Mouse (Mus musculus): Measurements from ENCODE around the gene Gstm5. TPM values are rescaled to one million over a fixed set of nuclear protein-coding genes. Genes with fewer than 3 reads are reported as not detected.
"Not testable (repeated sequence)": the region's sequence is repeated elsewhere in the genome, so short reads cannot be mapped to it uniquely, and the experiment has no call there.

Gstm5 gene
- 10 to 100 TPM; 80.6 to 81.3 TPM for total RNA-seq (2021)

DNA sequence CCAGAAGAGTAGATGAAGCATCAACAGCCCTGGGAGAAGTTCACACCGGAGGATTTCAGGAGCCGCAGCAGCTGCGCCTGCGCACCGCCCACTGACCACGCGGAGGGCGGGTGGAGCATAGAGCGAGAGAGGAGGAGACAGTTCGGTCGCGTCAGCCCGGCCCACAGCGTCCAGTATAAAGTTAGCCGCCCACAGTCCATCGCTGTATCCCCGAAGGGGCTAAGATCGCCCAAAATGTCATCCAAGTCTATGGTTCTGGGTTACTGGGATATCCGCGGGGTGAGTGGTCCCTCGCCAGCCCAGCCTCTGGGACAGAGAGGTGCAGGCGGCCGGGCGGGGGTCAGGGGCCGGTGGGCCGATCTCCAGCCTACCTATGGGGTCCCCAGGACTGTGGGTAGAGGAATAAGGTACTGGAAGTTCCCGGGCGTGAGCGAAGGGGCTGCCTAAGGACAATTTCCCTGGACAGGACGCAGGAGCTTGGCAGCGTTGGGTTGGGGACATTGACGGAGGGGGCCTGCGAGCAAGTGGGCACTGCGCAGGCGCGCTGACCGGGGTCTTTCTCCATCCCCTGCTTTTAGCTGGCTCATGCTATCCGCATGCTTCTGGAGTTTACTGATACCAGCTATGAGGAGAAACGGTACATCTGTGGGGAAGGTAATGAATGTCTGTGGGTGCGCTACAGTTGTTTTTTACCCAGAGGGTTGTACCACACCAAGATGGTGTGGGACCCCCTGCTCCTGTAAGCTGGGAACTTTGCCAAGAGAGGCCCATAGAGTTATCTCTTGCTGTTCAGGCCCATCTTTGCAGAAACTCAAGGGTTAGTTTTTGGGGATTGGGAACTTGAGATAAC lies at the start of gene Gstm5:
Gene Gstm5 (plus strand): TSS at position 102 of the 850 bp plus-strand sequence.
- intact Hi-C loops (cut with DNase I), result no loop called here
- DNase-seq, result peak; percentile 87

GRCm38 (mm10) chr3:107846175-107846574 lies 49.4 kb upstream of the Gstm5 start:
- no peak for DNase-seq

DNA sequence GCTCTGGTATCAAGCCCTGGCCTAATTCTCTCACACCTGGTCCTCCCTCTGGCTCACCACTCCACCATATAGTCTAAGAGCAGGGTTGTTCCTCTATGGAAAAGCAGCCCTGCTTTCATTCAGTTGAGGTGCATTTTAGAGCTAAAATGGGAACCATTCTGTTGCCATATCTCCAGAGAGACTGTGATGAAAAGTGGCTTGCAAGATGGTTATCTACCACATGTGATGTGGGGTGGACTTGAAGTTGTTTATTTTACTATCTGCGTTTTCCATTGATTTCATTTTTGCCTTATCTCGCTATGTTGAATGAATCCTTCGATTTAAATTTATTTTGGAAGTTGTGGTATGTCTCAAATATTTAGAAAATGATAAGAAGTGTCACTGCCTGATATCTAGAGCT lies 48.8 kb upstream of the Gstm5 start:
- DNase-seq, result no peak
- intact Hi-C loops (cut with DNase I), result no loop called here

More at GRCm38 (mm10) chr3:107846175-107846574, 49.4 kb upstream of the Gstm5 start:
- intact Hi-C loops (cut with DNase I), result no loop called here

DNA sequence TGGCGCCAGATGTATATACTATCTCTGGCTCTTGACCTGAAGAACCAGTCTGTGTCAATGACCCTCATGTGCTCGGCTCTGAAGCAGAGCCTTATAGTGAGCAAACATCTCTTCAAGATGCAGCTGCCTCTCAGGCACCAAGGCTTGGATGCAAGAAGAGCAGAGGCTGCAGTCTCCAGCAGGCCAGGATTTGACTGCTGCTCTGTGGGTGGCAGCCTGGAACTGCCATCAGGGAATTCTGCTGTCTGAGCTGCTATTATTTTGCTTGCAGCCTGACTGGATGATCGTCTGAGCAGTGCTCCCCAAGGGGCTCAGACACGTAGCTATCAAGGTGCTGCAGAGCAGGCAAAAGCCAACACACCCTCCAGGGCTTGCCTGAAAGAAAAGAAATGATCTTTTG lies 47.5 kb upstream of the Gstm5 start:
- DNase-seq, result no peak
- intact Hi-C loops (cut with DNase I), result no loop called here

DNA sequence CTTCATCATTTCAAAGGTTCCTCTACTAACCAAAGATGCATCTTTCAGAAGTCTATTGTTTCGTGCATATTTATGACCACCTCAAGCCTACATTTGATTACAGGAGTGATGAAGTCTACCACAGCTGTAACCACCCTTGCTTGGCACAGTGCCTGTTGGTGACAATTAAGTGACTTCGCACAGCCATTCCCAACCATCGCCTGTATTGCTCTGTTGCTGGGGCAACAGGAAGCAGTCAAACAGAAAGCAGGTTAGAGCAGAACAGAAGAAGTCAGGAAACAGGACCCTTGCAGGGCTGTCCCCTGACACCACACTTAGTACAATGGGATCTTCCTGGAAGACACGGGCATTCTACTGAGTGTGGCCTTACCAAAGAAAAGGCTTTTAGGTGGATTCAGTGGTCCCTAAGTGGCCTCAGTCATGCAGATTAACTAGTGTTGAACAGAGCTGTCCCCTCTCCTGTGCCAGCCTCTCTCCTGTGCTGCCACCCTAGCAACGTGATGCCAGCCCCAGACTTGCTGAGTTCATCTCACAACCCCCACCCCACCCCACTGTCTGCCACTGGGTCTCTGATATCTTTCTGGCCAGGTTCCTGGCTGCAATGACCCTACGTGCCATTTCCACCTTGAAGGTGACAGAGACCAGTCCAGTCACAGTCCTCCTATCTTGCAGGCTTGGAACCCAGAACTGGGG lies 46.5 kb upstream of the Gstm5 start:
- intact Hi-C loops (cut with DNase I), result no loop called here
- DNase-seq, result no peak

DNA sequence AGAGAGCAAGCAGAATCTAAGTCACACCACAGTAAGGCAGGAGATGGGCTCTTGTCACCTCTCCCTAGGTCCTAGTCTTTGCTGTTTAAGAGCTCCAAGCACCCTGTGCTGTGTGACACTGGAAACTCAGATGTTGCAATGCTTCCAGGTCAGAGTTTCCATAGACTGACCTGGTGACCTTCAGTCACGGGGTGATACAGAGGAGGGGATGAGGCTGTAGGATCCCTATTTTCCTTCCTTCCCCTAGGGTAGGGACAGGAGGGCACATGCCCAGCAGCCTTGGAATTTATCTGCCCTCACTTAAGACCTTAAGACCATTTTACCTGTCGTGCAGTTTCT lies 46.0 kb upstream of the Gstm5 start:
- no peak for DNase-seq
- intact Hi-C loops (cut with DNase I), result no loop called here

DNA sequence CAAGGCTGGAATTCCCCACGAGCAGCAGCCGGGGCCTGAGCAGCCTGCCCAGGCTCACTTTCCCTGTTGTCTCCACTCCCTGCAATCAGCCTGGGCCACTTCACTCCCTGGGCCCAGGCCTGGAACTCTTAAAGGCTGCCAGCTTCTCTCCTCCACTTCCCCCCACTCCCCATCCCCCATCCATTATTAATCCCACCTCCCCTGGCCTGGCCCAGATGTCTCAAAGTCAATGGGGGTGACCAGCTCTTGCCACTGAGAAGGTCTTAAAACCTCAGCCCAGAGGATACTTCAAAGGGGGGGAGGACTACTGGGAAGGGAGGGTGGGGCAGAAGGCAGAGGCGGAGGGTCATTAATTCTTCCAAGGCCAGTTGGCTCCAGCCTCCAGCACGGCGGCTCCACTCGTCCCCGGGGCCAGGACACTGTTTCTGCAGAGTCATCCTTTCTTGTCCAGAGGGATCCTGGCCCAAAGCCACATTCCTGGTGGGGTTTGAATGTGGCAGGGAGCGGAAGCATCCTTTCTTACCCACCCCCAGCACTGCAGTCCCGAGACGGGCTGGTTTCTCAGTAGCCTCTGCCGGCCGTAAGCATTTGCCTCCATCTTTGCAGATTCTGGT lies 45.1 kb upstream of the Gstm5 start:
- peak; percentile 88 for DNase-seq
- intact Hi-C loops (cut with DNase I), result no loop called here

DNA sequence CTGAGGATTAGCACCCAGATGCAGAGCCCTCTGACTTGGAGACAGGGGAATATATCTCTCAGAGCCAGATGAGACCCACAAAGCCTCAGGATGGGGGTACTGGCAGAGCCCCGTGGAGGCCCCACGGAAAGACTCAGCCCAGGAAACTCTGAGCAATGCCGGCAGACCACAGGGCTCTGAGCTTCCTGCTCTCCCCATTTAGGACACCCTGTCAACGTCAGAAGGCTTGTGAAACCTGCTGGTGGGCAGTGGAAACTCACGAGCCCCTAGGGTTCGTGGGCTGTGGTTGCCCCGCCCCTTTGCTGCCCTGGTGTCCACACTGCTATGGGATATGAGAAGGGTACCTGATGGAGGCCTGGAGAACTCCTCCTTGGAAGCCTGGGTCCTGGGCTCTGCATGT lies 42.8 kb upstream of the Gstm5 start:
- intact Hi-C loops (cut with DNase I), result no loop called here
- DNase-seq, result no peak

DNA sequence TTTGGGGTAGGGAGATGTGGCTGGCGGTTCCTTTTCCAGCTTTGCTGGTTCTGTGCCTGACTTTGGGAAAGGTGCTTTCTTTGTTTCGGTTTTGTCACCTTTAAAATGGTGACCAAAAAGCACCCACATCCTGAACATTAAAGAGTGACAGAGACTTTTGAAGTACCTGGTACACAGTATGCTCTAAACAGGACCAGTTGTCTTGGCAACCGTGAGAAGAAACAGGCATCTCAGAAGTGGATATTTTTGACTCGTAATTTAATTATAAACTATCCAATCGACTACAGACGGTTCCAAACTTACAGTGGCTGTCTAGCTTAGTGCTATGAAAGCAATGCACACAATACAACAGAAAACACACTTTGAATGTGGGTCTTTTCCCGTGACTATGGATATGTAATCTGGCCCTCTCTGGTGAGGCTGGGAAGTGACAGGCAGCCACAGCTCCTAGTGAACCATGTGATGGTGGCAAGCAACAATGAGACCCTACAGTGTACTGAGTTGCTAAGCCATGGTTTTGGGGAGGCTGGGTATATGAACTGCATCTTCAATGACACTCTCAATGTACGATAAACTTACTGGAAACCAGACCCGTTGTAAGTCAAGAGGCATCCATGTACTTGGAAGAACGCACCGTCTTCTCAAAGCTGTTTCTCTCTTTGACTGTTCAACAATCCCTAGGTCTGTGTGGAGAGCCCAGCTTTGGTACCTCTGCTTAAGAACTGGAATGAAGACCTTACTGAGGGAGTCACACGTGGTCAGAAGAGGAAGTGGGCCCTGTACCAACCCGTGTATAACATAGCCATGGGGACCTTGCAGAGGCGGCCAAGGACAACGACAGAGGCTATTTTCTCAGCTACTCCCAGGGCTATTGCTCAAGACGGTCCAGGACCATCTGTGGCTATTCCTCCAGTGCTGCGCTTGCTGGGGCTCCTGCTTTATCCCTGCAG lies 42.1 kb upstream of the Gstm5 start:
- intact Hi-C loops (cut with DNase I), result no loop called here
- DNase-seq, result no peak

DNA sequence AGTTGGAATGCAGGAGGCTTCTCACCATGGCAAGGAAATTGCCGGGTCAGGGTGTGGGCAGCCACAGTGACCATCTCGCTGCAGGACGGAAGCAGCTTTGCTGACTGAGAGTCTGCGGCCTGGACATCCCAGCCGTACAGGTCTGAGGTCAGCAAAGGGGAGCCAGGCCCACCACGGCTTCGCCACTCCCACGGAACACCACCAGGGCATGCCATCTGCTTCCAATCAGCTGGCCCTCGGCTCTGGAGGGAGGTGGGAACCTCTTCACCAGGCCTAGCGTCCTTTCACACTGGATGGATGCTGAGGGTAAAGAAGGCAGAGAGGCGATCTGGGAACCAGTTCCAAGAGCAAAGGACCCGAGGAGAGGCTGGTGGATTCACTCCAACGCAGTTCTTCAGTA lies 40.3 kb upstream of the Gstm5 start:
- DNase-seq, result no peak
- intact Hi-C loops (cut with DNase I), result no loop called here

DNA sequence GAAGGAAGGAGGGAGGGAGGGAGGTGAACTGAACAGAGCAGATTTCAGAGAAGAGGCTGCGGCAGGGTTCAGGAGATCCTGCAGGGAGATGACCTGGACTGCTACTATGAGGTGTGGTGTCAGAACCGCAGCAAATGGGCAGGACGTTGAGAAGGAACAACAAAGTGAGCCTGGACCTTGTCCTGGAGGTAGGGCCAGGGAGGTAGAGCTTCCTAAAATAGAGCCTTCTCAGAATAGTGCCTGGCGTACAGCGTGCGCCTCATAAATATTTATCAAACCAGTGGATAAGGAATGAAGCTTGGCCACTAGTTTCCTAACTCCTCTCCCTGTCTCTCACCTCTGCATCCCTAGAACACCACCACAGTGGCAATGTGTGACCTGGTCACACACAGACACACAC lies 38.0 kb upstream of the Gstm5 start:
- intact Hi-C loops (cut with DNase I), result no loop called here
- DNase-seq, result no peak

DNA sequence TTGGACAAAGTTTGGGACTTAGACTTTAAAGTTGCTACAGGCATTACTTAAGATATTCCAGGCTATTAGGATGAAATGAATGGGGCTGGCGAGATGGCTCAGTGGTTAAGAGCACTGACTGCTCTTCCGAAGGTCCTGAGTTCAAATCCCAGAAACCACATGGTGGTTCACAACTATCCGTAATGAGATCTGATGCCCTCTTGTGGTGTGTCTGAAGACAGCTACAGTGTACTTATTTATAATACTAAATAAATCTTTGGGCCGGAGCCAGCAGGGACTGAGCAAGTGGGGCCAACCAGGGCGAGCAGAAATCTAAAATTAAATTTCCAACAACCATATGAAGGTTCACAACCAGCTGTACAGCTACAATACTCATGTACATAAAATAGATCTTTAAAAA lies 34.1 kb upstream of the Gstm5 start:
- intact Hi-C loops (cut with DNase I), result not testable (repeated sequence)

GRCm38 (mm10) chr3:107862471-107862870 lies 33.1 kb upstream of the Gstm5 start:
- no peak for DNase-seq
- intact Hi-C loops (cut with DNase I), result no loop called here

More for the DNA sequence above, 34.1 kb upstream of the Gstm5 start:
- DNase-seq, result not testable (repeated sequence)

DNA sequence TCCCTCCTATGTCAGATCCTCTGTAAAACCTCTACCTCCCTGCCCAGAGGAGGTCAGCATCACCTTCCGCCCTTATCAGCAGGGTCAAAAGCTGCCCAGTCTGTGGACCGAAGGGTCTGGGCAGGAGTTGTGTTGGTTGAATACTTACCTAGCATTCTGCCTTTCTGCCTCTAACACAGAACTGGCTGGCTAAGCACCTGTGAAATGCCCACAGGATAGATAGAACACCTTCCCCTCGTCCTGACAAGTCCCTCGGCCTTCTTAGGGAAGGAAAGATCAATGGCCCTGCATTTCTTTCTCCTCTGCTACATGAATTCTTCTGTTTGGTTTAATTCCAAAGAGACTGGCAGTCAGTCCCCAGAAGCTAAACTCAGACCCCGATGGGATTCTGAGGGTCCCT lies 32.1 kb upstream of the Gstm5 start:
- intact Hi-C loops (cut with DNase I), result no loop called here

GRCm38 (mm10) chr3:107863898-107864603 lies 31.6 kb upstream of the Gstm5 start:
- peak; percentile 89 for DNase-seq
- intact Hi-C loops (cut with DNase I), result loop anchor here (1.0 kb wide), 1 partner anchor 168 kb away; the partner anchor contains the start of gene Ahcyl1

More for the DNA sequence above, 32.1 kb upstream of the Gstm5 start:
- DNase-seq, result no peak

DNA sequence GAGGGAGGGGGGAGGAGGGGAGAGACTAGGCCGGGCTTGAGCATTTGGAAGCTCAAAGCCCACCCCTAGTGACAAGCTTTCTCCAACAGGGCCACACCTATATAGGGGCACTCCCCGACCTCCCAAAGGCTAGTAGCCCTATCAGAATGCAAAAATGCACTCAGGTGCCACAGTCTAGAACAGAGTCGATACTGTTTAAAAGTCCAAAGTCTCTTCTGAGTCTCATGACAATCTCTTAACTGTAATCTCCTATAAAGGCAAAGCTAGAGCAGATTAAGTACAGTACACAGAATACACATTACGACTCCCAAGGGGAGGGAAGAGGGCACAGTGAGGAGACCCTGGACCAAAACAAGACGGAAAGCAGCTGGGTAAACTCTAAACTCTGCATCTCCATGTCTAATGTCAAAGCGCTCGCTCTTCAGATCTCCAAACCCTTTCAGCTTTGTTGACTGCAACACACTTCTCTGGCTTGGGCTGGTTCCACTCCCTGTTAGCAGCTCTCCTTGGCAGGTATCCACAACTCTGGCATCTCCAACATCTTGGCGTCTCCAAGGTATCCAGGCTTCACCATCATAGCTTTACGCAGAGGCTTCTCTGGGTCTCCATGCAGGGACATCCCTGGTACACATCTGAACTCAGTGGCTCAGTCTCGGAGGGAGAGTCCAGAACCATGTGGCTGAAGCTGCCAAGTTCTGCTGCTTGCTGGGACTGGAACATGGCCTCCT lies 30.1 kb upstream of the Gstm5 start:
- intact Hi-C loops (cut with DNase I), result loop anchor here (2.0 to 5.0 kb wide), 3 partner anchors 53 to 282 kb away; partner anchors contain the start of gene Gnai3
- DNase-seq, result no peak

GRCm38 (mm10) chr3:107867086-107867485 lies 28.5 kb upstream of the Gstm5 start:
- intact Hi-C loops (cut with DNase I), result loop anchor here (2.0 to 5.0 kb wide), 3 partner anchors 52 to 280 kb away; partner anchors contain the start of gene Gnai3
- peak; percentile 84 for DNase-seq

DNA sequence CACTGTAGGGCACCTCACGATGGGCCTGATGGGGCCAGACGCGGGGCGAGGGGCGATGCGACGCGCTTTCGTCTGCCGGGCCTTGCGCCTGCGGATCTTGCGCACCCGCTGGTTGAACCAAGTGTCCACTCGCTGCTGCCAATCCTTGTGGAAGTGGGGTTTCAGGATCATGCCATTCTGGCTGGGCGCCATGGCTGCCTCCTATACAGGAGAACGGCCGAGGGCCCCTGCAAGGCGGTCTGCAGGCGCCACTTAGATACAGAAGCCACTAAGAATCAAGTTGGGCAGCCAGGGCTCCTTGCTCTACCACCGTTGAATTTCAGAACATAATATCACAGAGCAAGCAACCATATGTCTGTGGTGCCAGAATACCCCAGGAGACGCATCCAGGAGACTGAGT lies 27.2 kb upstream of the Gstm5 start:
- peak; percentile 24 for DNase-seq

GRCm38 (mm10) chr3:107869097-107869496 lies 26.5 kb upstream of the Gstm5 start:
- intact Hi-C loops (cut with DNase I), result loop anchor here (5.0 kb wide), 1 partner anchor 278 kb away; the partner anchor contains the start of gene Gnai3
- no peak for DNase-seq

More for the DNA sequence above, 27.2 kb upstream of the Gstm5 start:
- intact Hi-C loops (cut with DNase I), result loop anchor here (5.0 kb wide), 1 partner anchor 279 kb away; the partner anchor contains the start of gene Gnai3

All from left cerebral cortex, postnatal 4 days (tissue).